Mouse (Mus musculus) lung, postnatal 36 days (tissue): Measurements from ENCODE around the gene Tchhl1.

Experiments used
- DNase-seq: peaks from one replicate; pipeline ENCODE4 v3.0.0; 2022; ENCODE audit warnings: mixed read lengths

Gene Tchhl1

GRCm38 (mm10) chr3:93505960-93506863, 37.7 kb downstream of the Tchhl1 start:
- DNase-seq: peak; percentile 90

- DNase-seq: peak; percentile 81
These were observed 38.3 kb downstream of the Tchhl1 start for GRCm38 (mm10) chr3:93506881-93507325.

GRCm38 (mm10) chr3:93509301-93509700, 40.7 kb downstream of the Tchhl1 start:
- no peak for DNase-seq

- DNase-seq: peak; percentile 19
These were observed 42.5 kb downstream of the Tchhl1 start for GRCm38 (mm10) chr3:93511036-93511435.

- no peak for DNase-seq
These were observed 43.2 kb downstream of the Tchhl1 start for GRCm38 (mm10) chr3:93511801-93512200.

- DNase-seq: peak; percentile 38
These were observed 44.0 kb downstream of the Tchhl1 start for GRCm38 (mm10) chr3:93512386-93513101.

GRCm38 (mm10) chr3:93514628-93515027, 46.1 kb downstream of the Tchhl1 start:
- DNase-seq: no peak

GRCm38 (mm10) chr3:93517343-93517742, 48.8 kb downstream of the Tchhl1 start:
- no peak for DNase-seq

- no peak for DNase-seq
These were observed 51.3 kb downstream of the Tchhl1 start for GRCm38 (mm10) chr3:93519856-93520329.

- DNase-seq: peak; percentile 80
These were observed 52.0 kb downstream of the Tchhl1 start, which contains the start of gene S100a11 for GRCm38 (mm10) chr3:93520330-93521193. Gene S100a11, plus strand, starts transcription at chr3:93520488.
